Mouse (Mus musculus) liver, postnatal 0 days (tissue): ENCODE results near the gene Miga1.

Source experiments
- CTCF ChIP-seq: sonication (generic); IDR thresholded peaks from 2 replicates; pipeline ENCODE4 v1.5.1; 2016; ENCODE audit warnings: antibody characterized with exemption, low read depth
- EP300 ChIP-seq: IDR thresholded peaks from 2 replicates; pipeline ENCODE4 v1.6.1; 2016; ENCODE audit warnings: antibody characterized with exemption, low read depth, mild to moderate bottlenecking

DNA sequence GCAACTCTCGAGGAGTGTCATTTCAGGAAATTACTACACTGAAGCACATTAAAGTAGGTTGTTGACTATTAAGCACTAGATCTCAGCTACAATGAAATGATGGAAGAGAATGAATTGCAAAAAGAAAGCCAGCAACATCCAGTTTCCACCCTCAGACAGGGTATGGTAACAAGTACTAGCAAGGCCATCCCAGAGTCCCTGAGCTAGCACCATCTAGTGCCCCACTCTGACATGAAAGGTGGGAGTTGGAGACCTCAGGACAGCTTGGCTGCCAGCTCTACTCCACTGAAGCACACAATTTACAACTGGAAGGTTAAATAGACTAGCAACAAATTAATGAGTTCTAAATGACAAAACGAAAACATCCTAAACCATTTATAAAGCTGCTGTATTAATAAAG lies 62.3 kb downstream of the Miga1 start:
- TF ChIP-seq CTCF: no peak
- no peak for TF ChIP-seq EP300
